Mouse (Mus musculus) kidney, postnatal 0 days (tissue): ENCODE measurements around the gene Ercc4. TPM values are rescaled to one million over a fixed set of nuclear protein-coding genes. Genes with fewer than 3 reads are reported as not detected.

Source experiments
- ATAC-seq: fragments of 200-750 bp; cut with Nextera tagmentation; replicated peaks from 2 replicates; pipeline ENCODE4 v1.8.0; 2017; ENCODE audit warnings: low read depth, moderate number of reproducible peaks, moderate TSS enrichment, moderate library complexity; ENCODE audit not compliant: low FRiP score
- DNase-seq: peaks from one replicate; pipeline ENCODE4 v3.0.0-alpha.2; 2016; ENCODE audit warnings: low spot score
- H3K27ac ChIP-seq: fragments of 300-500 bp; sonication (generic); 2 replicates; pipeline ENCODE4 v1.5.1; 2014; ENCODE audit warnings: mild to moderate bottlenecking
- H3K27me3 ChIP-seq: fragments of 300-500 bp; sonication (generic); 2 replicates; pipeline ENCODE4 v1.6.1; 2014; ENCODE audit warnings: low read length, mixed read lengths; ENCODE audit not compliant: insufficient read depth
- H3K36me3 ChIP-seq: fragments of 300-500 bp; sonication (generic); 2 replicates; pipeline ENCODE4 v1.6.1; 2014; ENCODE audit warnings: low read length, mixed read lengths; ENCODE audit not compliant: insufficient read depth
- H3K4me1 ChIP-seq: fragments of 300-500 bp; sonication (generic); replicated peaks from 2 replicates; pipeline ENCODE4 v1.6.1; 2014; ENCODE audit warnings: antibody characterized with exemption, low read length, mixed read lengths; ENCODE audit not compliant: insufficient read depth
- H3K4me2 ChIP-seq: fragments of 300-500 bp; sonication (generic); 2 replicates; pipeline ENCODE4 v1.6.1; 2014; ENCODE audit warnings: mild to moderate bottlenecking, low read length, moderate library complexity, mixed read lengths
- H3K4me3 ChIP-seq: fragments of 300-500 bp; sonication (generic); replicated peaks from 2 replicates; pipeline ENCODE4 v1.5.1; 2014; ENCODE audit warnings: low read depth, low read length
- H3K9ac ChIP-seq: fragments of 300-500 bp; sonication (generic); 2 replicates; pipeline ENCODE4 v1.6.1; 2014; ENCODE audit warnings: low read depth, low read length
- H3K9me3 ChIP-seq: fragments of 300-500 bp; sonication (generic); replicated peaks from 2 replicates; pipeline ENCODE4 v1.6.1; 2016; ENCODE audit warnings: low read length, inconsistent platforms, mixed read lengths
- CTCF ChIP-seq: IDR thresholded peaks from 2 replicates; pipeline ENCODE4 v1.5.1; 2016; ENCODE audit warnings: antibody characterized with exemption, low read depth, mild to moderate bottlenecking, moderate library complexity
- WGBS: fragments of 180-500 bp; shearing (Covaris S2); extraction: QIAGEN DNeasy Blood & Tissue Kit; methylation state at CpG from one replicate; pipeline ENCODE4 v1.1.7; 2014; 5-methylcytosine and 5-hydroxymethylcytosine counted together
- polyA plus RNA-seq: library from polyadenylated mRNA; unstranded; fragments of >200 nt; fragmentation: Nextera tagmentation; extraction: Ambion mirVana; gene quantifications from 2 replicates; pipeline ENCODE4 v1.2.1, GENCODE M21; 2015

Gene Ercc4
- polyA plus RNA-seq, 1 experiment from 2014 or later, result 9.9 TPM

GRCm38 (mm10) chr16:13144682-13145410 is 35.4 kb downstream of the Ercc4 start:
- 89% methylated on average over 10 of the region's 10 CpGs for WGBS

DNA sequence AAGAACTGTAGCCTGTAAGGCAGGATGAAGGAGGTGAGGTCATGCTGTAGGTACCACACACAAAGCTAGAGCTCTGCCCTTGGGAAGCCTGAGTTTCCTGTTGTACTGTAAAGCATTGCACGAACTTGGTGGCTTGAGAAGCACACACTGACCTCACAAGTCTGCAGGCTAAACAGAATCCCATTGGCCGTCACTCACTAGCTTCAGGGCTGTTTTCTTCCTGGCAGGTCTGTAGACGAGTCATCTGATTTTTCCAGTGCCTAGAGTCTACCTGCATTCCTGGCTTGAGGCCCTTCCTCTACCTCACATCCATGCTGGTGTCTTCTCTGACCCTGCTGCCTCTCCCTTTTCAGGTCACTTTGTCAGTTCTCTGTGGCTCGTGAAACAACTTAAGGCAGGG is 36.7 kb downstream of the Ercc4 start:
- WGBS, result 84% methylated on average over 4 of the region's 4 CpGs
- no peak for TF ChIP-seq CTCF
- H3K36me3 ChIP-seq, result peaks cover 32% of the 10 kb centered on the region; the same call in 1 of the 2 replicates
- no peak for DNase-seq
- H3K4me2 ChIP-seq, result no peak overlapping the region
- no peak overlapping the region for H3K4me3 ChIP-seq
- no peak for ATAC-seq
- H3K27me3 ChIP-seq, result no peaks in the 10 kb centered on the region
- no peak overlapping the region for H3K27ac ChIP-seq
- H3K4me1 ChIP-seq, result no peaks in the 10 kb centered on the region
- no peaks in the 10 kb centered on the region for H3K9me3 ChIP-seq
- no peak overlapping the region for H3K9ac ChIP-seq

More at GRCm38 (mm10) chr16:13144682-13145410, 35.4 kb downstream of the Ercc4 start:
- H3K9me3 ChIP-seq, result no peaks in the 10 kb centered on the region
- no peak overlapping the region for H3K27ac ChIP-seq
- H3K27me3 ChIP-seq, result no peaks in the 10 kb centered on the region
- no peak overlapping the region for H3K9ac ChIP-seq
- ATAC-seq (no peak), DNase-seq (no peak)
- no peak overlapping the region for H3K4me3 ChIP-seq
- H3K4me1 ChIP-seq, result no peaks in the 10 kb centered on the region
- H3K4me2 ChIP-seq, result no peak overlapping the region
- no peak for TF ChIP-seq CTCF
- peaks cover 32% of the 10 kb centered on the region; the same call in 1 of the 2 replicates for H3K36me3 ChIP-seq

DNA sequence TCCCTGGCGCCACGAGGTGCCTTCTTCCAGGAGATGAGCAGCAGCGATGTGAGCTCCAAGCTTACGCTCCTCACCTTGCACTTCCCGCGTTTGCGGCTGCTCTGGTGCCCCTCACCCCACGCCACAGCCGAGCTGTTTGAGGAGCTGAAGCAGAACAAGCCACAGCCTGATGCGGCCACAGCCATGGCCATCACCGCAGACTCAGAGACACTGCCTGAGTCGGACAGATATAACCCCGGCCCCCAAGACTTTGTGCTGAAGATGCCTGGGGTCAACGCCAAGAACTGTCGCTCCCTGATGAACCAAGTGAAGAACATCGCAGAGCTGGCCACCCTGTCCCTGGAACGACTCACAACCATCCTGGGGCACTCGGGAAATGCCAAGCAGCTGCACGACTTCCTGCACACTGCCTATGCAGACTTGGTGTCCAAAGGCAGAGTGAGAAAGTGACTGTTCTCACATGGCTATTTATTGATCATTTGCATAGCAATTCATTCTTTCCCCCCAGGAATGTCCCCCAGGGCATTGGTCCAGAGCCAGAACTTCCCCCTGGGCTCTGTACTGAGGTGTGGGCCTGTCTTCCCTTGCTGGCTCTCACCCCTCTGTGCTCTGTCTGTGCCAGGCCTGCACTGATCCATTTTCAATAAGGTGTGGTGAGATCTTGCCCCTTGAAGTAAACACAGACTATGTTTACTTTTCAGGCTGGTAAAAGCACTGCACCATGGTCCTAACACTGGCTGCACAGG is 38.5 kb downstream of the Ercc4 start:
- H3K4me1 ChIP-seq, result no peaks in the 10 kb centered on the region
- 82% methylated on average over 19 of the region's 19 CpGs for WGBS
- H3K9ac ChIP-seq, result no peak overlapping the region
- H3K4me2 ChIP-seq, result no peak overlapping the region
- ATAC-seq (no peak), DNase-seq (no peak)
- H3K36me3 ChIP-seq, result peaks cover 32% of the 10 kb centered on the region; the same call in 1 of the 2 replicates
- no peak for TF ChIP-seq CTCF
- no peaks in the 10 kb centered on the region for H3K9me3 ChIP-seq
- no peaks in the 10 kb centered on the region for H3K27me3 ChIP-seq
- H3K4me3 ChIP-seq, result no peak overlapping the region
- no peak overlapping the region for H3K27ac ChIP-seq

GRCm38 (mm10) chr16:13149950-13150349 is 40.5 kb downstream of the Ercc4 start:
- Histone ChIP-seq H3K27ac (no peak overlapping the region), H3K9me3 (no peaks in the 10 kb centered on the region), H3K27me3 (no peaks in the 10 kb centered on the region), H3K4me1 (no peaks in the 10 kb centered on the region), H3K36me3 (peaks cover 24% of the 10 kb centered on the region; the same call in 1 of the 2 replicates), H3K9ac (no peak overlapping the region), H3K4me2 (no peak overlapping the region), H3K4me3 (no peak overlapping the region)
- no peak for ATAC-seq
- no peak for TF ChIP-seq CTCF
- no peak for DNase-seq
- 83% methylated on average over 8 of the region's 8 CpGs for WGBS

DNA sequence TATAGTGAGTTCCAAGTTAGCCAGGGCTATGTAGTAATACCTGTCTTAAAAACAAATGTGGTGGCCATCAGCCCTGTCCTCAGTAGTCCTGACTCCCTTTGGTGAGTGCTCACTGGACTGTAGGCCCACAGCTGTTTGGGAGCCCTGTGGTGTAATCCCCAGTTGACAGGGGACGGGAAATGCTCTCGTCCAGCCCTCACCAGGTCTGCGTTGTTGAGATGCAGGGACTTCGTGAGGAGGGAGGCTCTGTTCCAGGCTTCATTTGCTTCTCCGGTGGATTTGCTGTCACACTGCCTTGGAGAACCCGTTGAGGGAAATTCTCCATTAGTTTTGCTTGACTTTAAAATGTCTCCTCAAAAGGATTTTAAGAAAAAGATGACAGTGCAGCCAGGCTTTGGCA is 41.3 kb downstream of the Ercc4 start:
- no peak overlapping the region for H3K4me3 ChIP-seq
- H3K9ac ChIP-seq, result no peak overlapping the region
- no peak overlapping the region for H3K4me2 ChIP-seq
- no peaks in the 10 kb centered on the region for H3K9me3 ChIP-seq
- TF ChIP-seq CTCF, result no peak
- ATAC-seq, result no peak
- 82% methylated on average over 6 of the region's 6 CpGs for WGBS
- H3K36me3 ChIP-seq, result peaks cover 23% of the 10 kb centered on the region; the same call in 1 of the 2 replicates
- DNase-seq, result no peak
- no peaks in the 10 kb centered on the region for H3K27me3 ChIP-seq
- no peak overlapping the region for H3K27ac ChIP-seq
- H3K4me1 ChIP-seq, result no peaks in the 10 kb centered on the region

GRCm38 (mm10) chr16:13152475-13152874 is 43.0 kb downstream of the Ercc4 start:
- no peak for ATAC-seq
- DNase-seq, result no peak
- 71% methylated on average over 5 of the region's 5 CpGs for WGBS

More at GRCm38 (mm10) chr16:13152475-13152874, 43.0 kb downstream of the Ercc4 start:
- Histone ChIP-seq H3K9me3 (no peaks in the 10 kb centered on the region), H3K4me1 (no peaks in the 10 kb centered on the region), H3K4me3 (no peak overlapping the region), H3K36me3 (peaks cover 13% of the 10 kb centered on the region; the same call in 1 of the 2 replicates), H3K4me2 (no peak overlapping the region), H3K27me3 (no peaks in the 10 kb centered on the region), H3K9ac (no peak overlapping the region), H3K27ac (no peak overlapping the region)
- TF ChIP-seq CTCF, result no peak
